Mouse (Mus musculus): ENCODE results near the gene Fam117a.

DNA sequence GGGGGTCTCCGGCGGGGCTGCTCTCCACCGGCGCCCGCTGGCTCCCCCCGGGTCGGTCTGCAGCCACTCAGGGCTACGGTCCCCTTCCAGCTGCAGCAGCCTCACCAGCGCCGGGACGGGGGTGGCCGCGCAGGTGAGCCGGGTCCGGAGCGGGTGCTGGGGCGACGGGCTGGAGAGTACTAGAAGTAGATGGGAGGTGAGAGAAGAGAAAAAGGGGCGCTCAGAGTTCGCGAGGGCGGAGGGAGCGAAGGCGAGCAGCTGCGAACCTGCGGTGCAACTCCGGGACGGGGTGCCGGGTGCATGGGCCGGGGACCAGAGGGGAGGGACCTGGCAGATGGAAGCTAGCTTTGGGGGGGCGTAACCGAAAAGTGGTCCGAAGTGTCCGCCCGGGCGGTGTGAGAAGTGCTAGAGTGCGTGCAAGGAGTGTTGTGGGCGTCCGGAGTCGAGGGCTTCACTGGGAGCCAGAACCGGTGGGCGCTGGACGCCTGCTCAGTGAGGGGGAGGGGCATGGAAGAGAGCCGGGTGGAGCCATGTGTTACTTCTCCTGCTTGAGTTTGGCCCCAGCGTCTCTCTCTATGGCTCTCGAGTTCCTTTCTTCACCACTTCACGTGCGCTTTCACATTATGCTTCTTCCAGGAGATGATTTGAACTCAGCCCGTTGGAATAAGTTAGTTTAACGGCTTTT, 453 bp downstream of the Fam117a start:
- no peak for TF ChIP-seq CTCF (IDR thresholded peaks at IDR 0.05; ENCODE audit: low read depth, low read length)
- TF ChIP-seq POLR2A (IDR thresholded peaks at IDR 0.05; ENCODE audit: borderline replicate concordance, low read depth, low read length) = no peak

All from bone marrow macrophage, adult 2 months (primary cell).